In genomic region chr13:29823906-29824305, GRCm38 (mm10) we compare ENCODE assay signal across 8 mouse cellular contexts. TPM values are rescaled to one million over a fixed set of nuclear protein-coding genes. Genes with fewer than 3 reads are reported as not detected.
A peak's percentile ranks its signal among the peaks of the same experiment; 100 is the strongest.
DNase-seq lines count a peak whose midpoint lies in the region; ATAC-seq lines count a peak whose summit lies in the region.

No protein-coding gene starts in this region.

- intact Hi-C loops in heart, postnatal 14 days (cut with DNase I), result loop anchor here (5.0 kb wide), 1 partner anchor 77 kb away; no protein-coding TSS in a partner anchor

- H3K9me3 ChIP-seq in heart, embryonic 10.5 days, result no peaks in the 10 kb centered on the region
- H3K9me3 ChIP-seq in hindbrain, embryonic 11.5 days (ENCODE audit: control insufficient read depth, low read length), result no peaks in the 10 kb centered on the region
- H3K9me3 ChIP-seq in midbrain, embryonic 10.5 days (replicated peaks), result no peaks in the 10 kb centered on the region

- WGBS in heart, embryonic 10.5 days, result 61% methylated on average over 9 of the region's 9 CpGs
- 67% methylated on average over 9 of the region's 9 CpGs for WGBS in hindbrain, embryonic 11.5 days
- 79% methylated on average over 9 of the region's 9 CpGs for WGBS in midbrain, embryonic 10.5 days

- no peaks in the 10 kb centered on the region for H3K36me3 ChIP-seq in heart, embryonic 10.5 days
- H3K36me3 ChIP-seq in hindbrain, embryonic 11.5 days (ENCODE audit: control insufficient read depth, insufficient read depth, low read length), result no peaks in the 10 kb centered on the region
- no peaks in the 10 kb centered on the region for H3K36me3 ChIP-seq in midbrain, embryonic 10.5 days

- no peak overlapping the region for H3K9ac ChIP-seq in hindbrain, embryonic 11.5 days (ENCODE audit: low read depth, low read length)

- ATAC-seq in hindbrain, embryonic 11.5 days (ENCODE audit: low FRiP score), result peak; percentile 73
- ATAC-seq in CD4-positive, CD25-positive, alpha-beta regulatory T cell, adult 4 months, result no peak

- H3K27me3 ChIP-seq in heart, embryonic 10.5 days (ENCODE audit: insufficient read depth, poor library complexity, severe bottlenecking), result no peaks in the 10 kb centered on the region
- H3K27me3 ChIP-seq in hindbrain, embryonic 11.5 days (ENCODE audit: control insufficient read depth, insufficient read depth, low read length), result no peaks in the 10 kb centered on the region
- no peaks in the 10 kb centered on the region for H3K27me3 ChIP-seq in midbrain, embryonic 10.5 days (ENCODE audit: low read depth, poor library complexity, severe bottlenecking)

- peak overlapping the region; percentile 47; the same call in 1 of the 2 replicates for H3K27ac ChIP-seq in heart, embryonic 10.5 days
- H3K27ac ChIP-seq in hindbrain, embryonic 11.5 days (ENCODE audit: low read depth, low read length), result peak overlapping the region; percentile 54; the same call in 1 of the 2 replicates
- peak overlapping the region; percentile 67 for H3K27ac ChIP-seq in midbrain, embryonic 10.5 days (replicated peaks)

- no peak overlapping the region for H3K4me3 ChIP-seq in heart, embryonic 10.5 days
- no peak overlapping the region for H3K4me3 ChIP-seq in hindbrain, embryonic 11.5 days (ENCODE audit: low read depth, low read length)
- H3K4me3 ChIP-seq in midbrain, embryonic 10.5 days, result no peak overlapping the region

- H3K4me2 ChIP-seq in hindbrain, embryonic 11.5 days (replicated peaks; ENCODE audit: low read depth, low read length), result no peak overlapping the region

- peaks cover 30% of the 10 kb centered on the region for H3K4me1 ChIP-seq in heart, embryonic 10.5 days
- H3K4me1 ChIP-seq in hindbrain, embryonic 11.5 days (replicated peaks; ENCODE audit: control insufficient read depth, insufficient read depth, low read length), result no peaks in the 10 kb centered on the region
- peaks cover 50% of the 10 kb centered on the region for H3K4me1 ChIP-seq in midbrain, embryonic 10.5 days

- DNase-seq in heart, embryonic 10.5 days (ENCODE audit: low spot score), result no peak
- no peak for DNase-seq in heart, postnatal 14 days
- DNase-seq in cerebellum, postnatal 10 days, result peak; percentile 73 to 78
- DNase-seq in hindbrain, embryonic 11.5 days (ENCODE audit: low spot score), result peak; percentile 37
- no peak for DNase-seq in midbrain, embryonic 10.5 days (ENCODE audit: low spot score)
- no peak for DNase-seq in ovary, postnatal 10 days (ENCODE audit: low spot score)
- no peak for DNase-seq in kidney, postnatal 14 days

RNA-seq across cellular contexts. Expression of gene Cdkal1, which starts 31.6 kb away (rescaled TPM):
- 25.9 and 27.0 TPM in 2 replicates for polyA plus RNA-seq in heart, embryonic 10.5 days (2016; fragmentation: Nextera tagmentation; extraction: Ambion mirVana)
- 10 to 100 TPM; 27.4 to 29.2 TPM for total RNA-seq in heart, postnatal 14 days (2021)
- polyA plus RNA-seq in hindbrain, embryonic 11.5 days (2014; fragmentation: Nextera tagmentation; extraction: Ambion mirVana), result 29.0 and 30.0 TPM in 2 replicates
- 32.4 and 32.7 TPM in 2 replicates for polyA plus RNA-seq in midbrain, embryonic 10.5 days (2016; fragmentation: Nextera tagmentation; extraction: Ambion mirVana)
- polyA plus RNA-seq in CD4-positive, CD25-positive, alpha-beta regulatory T cell, adult 4 months (2017; shearing (Covaris generic)), result 10 to 100 TPM; 42.5 to 49.3 TPM

Comparison
In these comparisons a context has a peak if more than half of its experiments do, and no peak if none do; other contexts are left out.
1. DNase-seq: peak in cerebellum, postnatal 10 days (2 of 2) and hindbrain, embryonic 11.5 days (single experiment); none in heart, embryonic 10.5 days (single experiment), heart, postnatal 14 days (0 of 2), midbrain, embryonic 10.5 days (single experiment), ovary, postnatal 10 days (single experiment) and kidney, postnatal 14 days (single experiment).
2. Peak in every context shown above with its lines, with median percentiles within 50 percentile points of each other: H3K27ac ChIP-seq.